Mouse (Mus musculus): ENCODE data around the gene Bok.

The Bok gene

GRCm38 (mm10) chr1:93691786-93692357 lies 6.4 kb downstream of the Bok start:
- no peak for DNase-seq

- DNase-seq: no peak
Measured at GRCm38 (mm10) chr1:93692773-93693172, 7.3 kb downstream of the Bok start.

- no peak for DNase-seq
Measured at GRCm38 (mm10) chr1:93693502-93693901, 8.0 kb downstream of the Bok start.

- no peak for DNase-seq
Measured at GRCm38 (mm10) chr1:93693943-93694342, 8.5 kb downstream of the Bok start.

- DNase-seq: no peak
Measured at GRCm38 (mm10) chr1:93694966-93695365, 9.5 kb downstream of the Bok start.

GRCm38 (mm10) chr1:93697317-93697716 lies 11.9 kb downstream of the Bok start:
- DNase-seq: no peak

- no peak for DNase-seq
Measured at GRCm38 (mm10) chr1:93699159-93699558, 13.7 kb downstream of the Bok start.

GRCm38 (mm10) chr1:93702106-93702505 lies 16.6 kb downstream of the Bok start:
- no peak for DNase-seq

- DNase-seq: no peak
Measured at GRCm38 (mm10) chr1:93703472-93704048, 18.1 kb downstream of the Bok start.

GRCm38 (mm10) chr1:93704341-93704740 lies 18.9 kb downstream of the Bok start:
- DNase-seq: no peak

- DNase-seq: no peak
Measured at GRCm38 (mm10) chr1:93705389-93705788, 19.9 kb downstream of the Bok start.

GRCm38 (mm10) chr1:93716166-93716565 lies 30.7 kb downstream of the Bok start:
- no peak for DNase-seq

- DNase-seq: no peak
Measured at GRCm38 (mm10) chr1:93721557-93721956, 36.1 kb downstream of the Bok start.

- no peak for DNase-seq
Measured at GRCm38 (mm10) chr1:93724623-93725022, 39.2 kb downstream of the Bok start.

- no peak for DNase-seq
Measured at GRCm38 (mm10) chr1:93725665-93726064, 40.2 kb downstream of the Bok start.

- no peak for DNase-seq
Measured at GRCm38 (mm10) chr1:93726116-93726515, 40.7 kb downstream of the Bok start.

GRCm38 (mm10) chr1:93726974-93727373 lies 41.5 kb downstream of the Bok start:
- peak; percentile 45 to 50 for DNase-seq

GRCm38 (mm10) chr1:93731103-93731502 lies 45.6 kb downstream of the Bok start:
- no peak for DNase-seq

- no peak for DNase-seq
Measured at GRCm38 (mm10) chr1:93731880-93732281, 46.4 kb downstream of the Bok start.

- DNase-seq: no peak
Measured at GRCm38 (mm10) chr1:93735859-93736258, 50.4 kb downstream of the Bok start.

GRCm38 (mm10) chr1:93737711-93738110 lies 52.3 kb downstream of the Bok start:
- no peak for DNase-seq

- no peak for DNase-seq
Measured at GRCm38 (mm10) chr1:93740671-93741070, 55.2 kb downstream of the Bok start.

GRCm38 (mm10) chr1:93741987-93742386 lies 56.5 kb downstream of the Bok start:
- no peak for DNase-seq

GRCm38 (mm10) chr1:93742910-93743309 lies 57.5 kb downstream of the Bok start:
- DNase-seq: no peak
